Mouse (Mus musculus) MEL (cell line): Measurements from ENCODE around the gene Rpl36a. TPM values are rescaled to one million over a fixed set of nuclear protein-coding genes. Genes with fewer than 3 reads are reported as not detected.

Experiments
- DNase-seq: peaks from one replicate; pipeline ENCODE4 v3.0.0; 2011; ENCODE audit warnings: low read depth, low spot score
- H3K27ac ChIP-seq: 2 replicates; pipeline ENCODE4 v1.5.1; 2012; ENCODE audit warnings: low read depth, mild to moderate bottlenecking, control low read depth, low read length, moderate library complexity; ENCODE audit not compliant: control insufficient read depth
- H3K27me3 ChIP-seq, 2 experiments: fragments of 150-350 bp in 1 of 2; sonication (generic) in 1 of 2; 2 replicates each; pipeline ENCODE4 v1.6.1; 2012; ENCODE audit warnings: low read length in 2 of 2, mild to moderate bottlenecking in 2 of 2, improper control_type of control experiment in 1 of 2, moderate library complexity in 1 of 2; ENCODE audit not compliant: insufficient read depth in 2 of 2, control insufficient read depth in 1 of 2
- H3K36me3 ChIP-seq, 2 experiments: 2 replicates each; pipeline ENCODE4 v1.6.1; 2012 to 2014; ENCODE audit warnings: low read length in 2 of 2, improper control_type of control experiment in 1 of 2, inconsistent platforms in 1 of 2, mild to moderate bottlenecking in 1 of 2; ENCODE audit not compliant: insufficient read depth in 2 of 2, control insufficient read depth in 1 of 2
- H3K4me1 ChIP-seq, 2 experiments: fragments of 150-350 bp in 1 of 2; sonication (generic) in 1 of 2; 2 replicates each; pipeline ENCODE4 v1.6.1; 2012; ENCODE audit warnings: low read length in 2 of 2, improper control_type of control experiment in 1 of 2, mild to moderate bottlenecking in 1 of 2; ENCODE audit not compliant: insufficient read depth in 2 of 2, control insufficient read depth in 1 of 2
- H3K4me3 ChIP-seq, 2 experiments: fragments of 150-350 bp in 1 of 2; sonication (generic) in 1 of 2; 2 replicates each; pipeline ENCODE4 v1.5.1; 2012; ENCODE audit warnings: low read depth in 2 of 2, low read length in 2 of 2, mild to moderate bottlenecking in 2 of 2, moderate library complexity in 2 of 2, control low read depth in 1 of 2, improper control_type of control experiment in 1 of 2; ENCODE audit not compliant: control insufficient read depth in 1 of 2, insufficient read depth in 1 of 2
- H3K79me2 ChIP-seq: 2 replicates; pipeline ENCODE4 v1.6.1; 2012; ENCODE audit warnings: mild to moderate bottlenecking, low read length, moderate library complexity; ENCODE audit not compliant: control insufficient read depth, poor library complexity, insufficient read depth
- H3K9ac ChIP-seq: 2 replicates; pipeline ENCODE4 v1.6.1; 2012; ENCODE audit warnings: low read depth, mild to moderate bottlenecking, control low read depth, low read length, moderate library complexity; ENCODE audit not compliant: control insufficient read depth, poor library complexity, severe bottlenecking
- H3K9me3 ChIP-seq: fragments of 150-350 bp; sonication (generic); replicated peaks from 2 replicates; pipeline ENCODE4 v1.6.1; 2012; ENCODE audit warnings: mild to moderate bottlenecking, low read length, improper control_type of control experiment, moderate library complexity; ENCODE audit not compliant: insufficient read depth
- BHLHE40 ChIP-seq: IDR thresholded peaks from 2 replicates; pipeline ENCODE4 v1.6.1; 2012; ENCODE audit warnings: low read depth, mild to moderate bottlenecking, inconsistent platforms, low read length, improper control_type of control experiment, borderline replicate concordance
- CHD1 ChIP-seq: IDR thresholded peaks from 2 replicates; pipeline ENCODE4 v1.6.1; 2012; ENCODE audit warnings: low read depth, mild to moderate bottlenecking, inconsistent platforms, low read length, improper control_type of control experiment
- CHD2 ChIP-seq: IDR thresholded peaks from 2 replicates; pipeline ENCODE4 v1.6.1; 2011; ENCODE audit warnings: low read length, improper control_type of control experiment
- CTCF ChIP-seq, 3 experiments: IDR thresholded peaks in 2 of 3; conservative IDR thresholded peaks in 1 of 3; 2 replicates each; pipeline ENCODE4 v1.5.1; 2011 to 2012; ENCODE audit warnings: low read length in 3 of 3, low read depth in 2 of 3, mild to moderate bottlenecking in 2 of 3, improper control_type of control experiment in 1 of 3, inconsistent platforms in 1 of 3, mixed read lengths in 1 of 3, moderate library complexity in 1 of 3; ENCODE audit not compliant: control insufficient read depth in 1 of 3, insufficient read depth in 1 of 3, poor library complexity in 1 of 3, severe bottlenecking in 1 of 3
- ELF1 ChIP-seq: IDR thresholded peaks from 2 replicates; pipeline ENCODE4 v1.6.1; 2014; ENCODE audit warnings: low read depth, mild to moderate bottlenecking, inconsistent platforms, low read length, improper control_type of control experiment, moderate library complexity
- EP300 ChIP-seq, 2 experiments: IDR thresholded peaks; 2 replicates each; pipeline ENCODE4 v1.6.1; 2011; ENCODE audit warnings: improper control_type of control experiment in 2 of 2, low read length in 2 of 2, low read depth in 1 of 2, mild to moderate bottlenecking in 1 of 2
- GABPA ChIP-seq: IDR thresholded peaks from 2 replicates; pipeline ENCODE4 v1.6.1; 2012; ENCODE audit warnings: low read depth, mild to moderate bottlenecking, inconsistent platforms, low read length, improper control_type of control experiment, moderate library complexity
- GATA1 ChIP-seq: IDR thresholded peaks from 2 replicates; pipeline ENCODE4 v1.6.1; 2011; ENCODE audit warnings: low read depth, low read length, improper control_type of control experiment
- JUND ChIP-seq: IDR thresholded peaks from 2 replicates; pipeline ENCODE4 v1.6.1; 2011; ENCODE audit warnings: low read depth, mild to moderate bottlenecking, improper control_type of control experiment, low read length
- MAFK ChIP-seq: IDR thresholded peaks from 2 replicates; pipeline ENCODE4 v1.6.1; 2011; ENCODE audit warnings: low read depth, mild to moderate bottlenecking, low read length, improper control_type of control experiment, borderline replicate concordance
- MAZ ChIP-seq: IDR thresholded peaks from 2 replicates; pipeline ENCODE4 v1.6.1; 2012; ENCODE audit warnings: low read depth, mild to moderate bottlenecking, inconsistent platforms, low read length, improper control_type of control experiment
- MEF2A ChIP-seq: IDR thresholded peaks from 2 replicates; pipeline ENCODE4 v1.6.1; 2014; ENCODE audit warnings: low read depth, mild to moderate bottlenecking, inconsistent platforms, low read length, improper control_type of control experiment; ENCODE audit not compliant: poor library complexity, insufficient replicate concordance, severe bottlenecking; ENCODE audit errors: extremely low read depth
- MXI1 ChIP-seq: IDR thresholded peaks from 2 replicates; pipeline ENCODE4 v1.6.1; 2011; ENCODE audit warnings: mild to moderate bottlenecking, low read depth, low read length, improper control_type of control experiment
- MYB ChIP-seq: IDR thresholded peaks from 2 replicates; pipeline ENCODE4 v1.6.1; 2011; ENCODE audit warnings: mild to moderate bottlenecking, low read depth, low read length, improper control_type of control experiment
- MYC ChIP-seq: IDR thresholded peaks from 2 replicates; pipeline ENCODE4 v1.6.1; 2011; ENCODE audit warnings: low read depth, mild to moderate bottlenecking, low read length, improper control_type of control experiment, moderate library complexity
- NRF1 ChIP-seq: IDR thresholded peaks from 2 replicates; pipeline ENCODE4 v1.6.1; 2014; ENCODE audit warnings: low read depth, mild to moderate bottlenecking, inconsistent platforms, low read length, improper control_type of control experiment, moderate library complexity; ENCODE audit not compliant: poor library complexity, insufficient read depth, severe bottlenecking
- POLR2A ChIP-seq, 2 experiments: IDR thresholded peaks; 2 replicates each; pipeline ENCODE4 v1.6.1; 2011 to 2012; ENCODE audit warnings: low read length in 2 of 2, mild to moderate bottlenecking in 2 of 2, control low read depth in 1 of 2, improper control_type of control experiment in 1 of 2, low read depth in 1 of 2, moderate library complexity in 1 of 2; ENCODE audit not compliant: control insufficient read depth in 1 of 2, insufficient read depth in 1 of 2, poor library complexity in 1 of 2
- POLR2AphosphoS2 ChIP-seq: IDR thresholded peaks from 2 replicates; pipeline ENCODE4 v1.6.1; 2011; ENCODE audit warnings: low read length, improper control_type of control experiment
- POLR2AphosphoS5 ChIP-seq: IDR thresholded peaks from 2 replicates; pipeline ENCODE4 v1.6.1; 2012; ENCODE audit warnings: low read depth, borderline replicate concordance, mild to moderate bottlenecking, inconsistent platforms, low read length, moderate library complexity, mixed read lengths
- RAD21 ChIP-seq: IDR thresholded peaks from 2 replicates; pipeline ENCODE4 v1.6.1; 2011; ENCODE audit warnings: mild to moderate bottlenecking, low read depth, low read length, improper control_type of control experiment
- RCOR1 ChIP-seq: IDR thresholded peaks from 2 replicates; pipeline ENCODE4 v1.6.1; 2012; ENCODE audit warnings: low read depth, mild to moderate bottlenecking, inconsistent platforms, low read length, improper control_type of control experiment
- SIN3A ChIP-seq: IDR thresholded peaks from 2 replicates; pipeline ENCODE4 v1.6.1; 2012; ENCODE audit warnings: low read length, improper control_type of control experiment, inconsistent platforms
- SMC3 ChIP-seq: IDR thresholded peaks from 2 replicates; pipeline ENCODE4 v1.6.1; 2011; ENCODE audit warnings: low read depth, low read length, improper control_type of control experiment
- TBP ChIP-seq: IDR thresholded peaks from 2 replicates; pipeline ENCODE4 v1.8.0; 2011; ENCODE audit warnings: low read depth, low read length, improper control_type of control experiment
- TCF12 ChIP-seq: IDR thresholded peaks from 2 replicates; pipeline ENCODE4 v1.6.1; 2014; ENCODE audit warnings: low read depth, mild to moderate bottlenecking, inconsistent platforms, low read length, improper control_type of control experiment, moderate library complexity
- UBTF ChIP-seq: IDR thresholded peaks from 2 replicates; pipeline ENCODE4 v1.6.1; 2012; ENCODE audit warnings: low read depth, mild to moderate bottlenecking, inconsistent platforms, low read length, improper control_type of control experiment, moderate library complexity, borderline replicate concordance; ENCODE audit not compliant: insufficient read depth
- USF2 ChIP-seq, 2 experiments: IDR thresholded peaks; 2 replicates each; pipeline ENCODE4 v1.6.1; 2011 to 2012; ENCODE audit warnings: improper control_type of control experiment in 2 of 2, low read length in 2 of 2, borderline replicate concordance in 1 of 2, inconsistent platforms in 1 of 2, low read depth in 1 of 2, mild to moderate bottlenecking in 1 of 2; ENCODE audit not compliant: insufficient read depth in 1 of 2
- ZC3H11A ChIP-seq: IDR thresholded peaks from 2 replicates; pipeline ENCODE4 v1.6.1; 2012; ENCODE audit warnings: low read depth, mild to moderate bottlenecking, inconsistent platforms, low read length, improper control_type of control experiment
- ZNF384 ChIP-seq: IDR thresholded peaks from 2 replicates; pipeline ENCODE4 v1.6.1; 2012; ENCODE audit warnings: low read depth, mild to moderate bottlenecking, inconsistent platforms, low read length, improper control_type of control experiment
- polyA plus RNA-seq, 2 experiments: library from polyadenylated mRNA; stranded (reverse) in 1 of 2; unstranded in 1 of 2; fragments of >175 nt in 1 of 2; fragments of >200 nt in 1 of 2; gene quantifications; 2 replicates each; pipeline versions ENCODE4 v1.2.1 to v1.2.4; 2012; ENCODE audit warnings: low replicate concordance in 2 of 2, low read depth in 1 of 2; ENCODE audit not compliant: insufficient read length in 2 of 2, insufficient read depth in 1 of 2, missing spikeins in 1 of 2
- total RNA-seq: library from RNA; depleted of rRNA; stranded (reverse); fragments of 300-350 nt; gene quantifications from 2 replicates; pipeline ENCODE4 v1.2.3, GENCODE M21; 2012

Gene Rpl36a
- total and polyA plus RNA-seq, 3 experiments: 1,673 to 6,935 TPM; not detected in 1

- H3K27me3 ChIP-seq: no peaks in the 10 kb centered on the region
- peak; percentile 85 for DNase-seq
- TF ChIP-seq NRF1: no peak
- peak; percentile 49; the same call in 1 of the 2 replicates for TF ChIP-seq ZC3H11A
- no peak for TF ChIP-seq TBP
- TF ChIP-seq SMC3: peak; percentile 76
- TF ChIP-seq CTCF (IDR thresholded peaks at IDR 0.05 in 2 of 3, conservative IDR thresholded peaks at IDR 0.05 in 1 of 3; ENCODE audit: control insufficient read depth in 1 of 3, insufficient read depth in 1 of 3, low read depth in 2 of 3, low read length in 3 of 3, poor library complexity in 1 of 3, severe bottlenecking in 1 of 3): peak; percentile 31 to 85 (median 74); a peak in 5 of 6 replicates
- peak; percentile 59; the same call in 1 of the 2 replicates for TF ChIP-seq SIN3A
- TF ChIP-seq GATA1: no peak
- peak; percentile 88 for TF ChIP-seq RAD21
- TF ChIP-seq UBTF: no peak
- TF ChIP-seq POLR2AphosphoS5: no peak
- no peak for TF ChIP-seq ELF1
- no peak for TF ChIP-seq JUND
- no peak overlapping the region for H3K9ac ChIP-seq
- peaks cover 5 to 15% of the 10 kb centered on the region in 2 experiments for H3K4me1 ChIP-seq
- peaks cover 2% of the 10 kb centered on the region for H3K79me2 ChIP-seq
- H3K9me3 ChIP-seq: no peaks in the 10 kb centered on the region
- H3K27ac ChIP-seq: no peak overlapping the region
- peaks cover 1 to 15% of the 10 kb centered on the region in 2 experiments; a peak in 3 of 4 replicates for H3K36me3 ChIP-seq
- no peak overlapping the region for H3K4me3 ChIP-seq
Measured at GRCm38 (mm10) chrX:134609472-134609871, 24.0 kb downstream of the Rpl36a start.

- Histone ChIP-seq H3K27me3 (no peaks in the 10 kb centered on the region), H3K36me3 (peaks cover 0 to 15% of the 10 kb centered on the region in 2 experiments; a peak in 2 of 4 replicates), H3K27ac (no peak overlapping the region), H3K9ac (no peak overlapping the region), H3K79me2 (no peaks in the 10 kb centered on the region; the same call in 1 of the 2 replicates), H3K9me3 (no peaks in the 10 kb centered on the region), H3K4me1 (peaks cover 5 to 15% of the 10 kb centered on the region in 2 experiments), H3K4me3 (peak overlapping the region in 1 of 2 experiments; percentile 81; a peak in 2 of 4 replicates)
- peak; percentile 70 for DNase-seq
- 0 out of 2 replicates have a peak, but pooled peaks have one; percentile 27 for TF ChIP-seq BHLHE40
- no peak for TF ChIP-seq MYB
- TF ChIP-seq MAFK: no peak
- no peak for TF ChIP-seq ELF1
- no peak for TF ChIP-seq POLR2A (IDR thresholded peaks at IDR 0.05; ENCODE audit: control insufficient read depth in 1 of 2, insufficient read depth in 1 of 2, low read depth in 1 of 2, low read length in 2 of 2, poor library complexity in 1 of 2)
- no peak for TF ChIP-seq POLR2AphosphoS2
- no peak for TF ChIP-seq ZC3H11A
- TF ChIP-seq ZNF384: no peak
- no peak for TF ChIP-seq POLR2AphosphoS5
- TF ChIP-seq MEF2A: no peak
- TF ChIP-seq TCF12: peak; percentile 38; the same call in 1 of the 2 replicates
- 0 out of 2 replicates have a peak, but pooled peaks have one; percentile 45 for TF ChIP-seq MXI1
- TF ChIP-seq JUND: no peak
- TF ChIP-seq EP300 (IDR thresholded peaks at IDR 0.05; ENCODE audit: low read depth in 1 of 2, low read length in 2 of 2): peak; percentile 52 to 63; a peak in 2 of 4 replicates
- no peak for TF ChIP-seq MAZ
- peak; percentile 47; the same call in 1 of the 2 replicates for TF ChIP-seq RCOR1
- no peak for TF ChIP-seq CHD1
- TF ChIP-seq SIN3A: peak; percentile 30; the same call in 1 of the 2 replicates
- TF ChIP-seq MYC: no peak
- TF ChIP-seq CHD2: peak; percentile 23; the same call in 1 of the 2 replicates
- peak; percentile 38; the same call in 1 of the 2 replicates for TF ChIP-seq GATA1
- no peak for TF ChIP-seq RAD21
- TF ChIP-seq GABPA: no peak
- TF ChIP-seq USF2 (IDR thresholded peaks at IDR 0.05; ENCODE audit: borderline replicate concordance in 1 of 2, insufficient read depth in 1 of 2, low read depth in 1 of 2, low read length in 2 of 2): no peak
Measured at GRCm38 (mm10) chrX:134610984-134611383, 25.5 kb downstream of the Rpl36a start.
